Mouse (Mus musculus) heart, embryonic 13.5 days (tissue): ENCODE results near the gene 4930486L24Rik. TPM values are rescaled to one million over a fixed set of nuclear protein-coding genes. Genes with fewer than 3 reads are reported as not detected.
"Not testable (repeated sequence)": the region's sequence is repeated elsewhere in the genome, so short reads cannot be mapped to it uniquely, and the experiment has no call there.

Source experiments
- ATAC-seq: fragments of 200-750 bp; cut with Nextera tagmentation; 2 replicates; pipeline ENCODE4 v1.8.0; 2017; ENCODE audit warnings: moderate TSS enrichment; ENCODE audit not compliant: insufficient number of reproducible peaks, low FRiP score, low TSS enrichment; ENCODE audit errors: extremely low read depth
- H3K27ac ChIP-seq: fragments of 300-500 bp; sonication (generic); replicated peaks from 2 replicates; pipeline ENCODE4 v1.5.1; 2015; ENCODE audit warnings: moderate library complexity, mild to moderate bottlenecking, inconsistent platforms
- H3K27me3 ChIP-seq: fragments of 300-500 bp; sonication (generic); replicated peaks from 2 replicates; pipeline ENCODE4 v1.6.1; 2015; ENCODE audit warnings: mild to moderate bottlenecking, inconsistent platforms
- H3K36me3 ChIP-seq: fragments of 300-500 bp; sonication (generic); 2 replicates; pipeline ENCODE4 v1.6.1; 2015; ENCODE audit warnings: mild to moderate bottlenecking, inconsistent platforms
- H3K4me1 ChIP-seq: fragments of 300-500 bp; sonication (generic); 2 replicates; pipeline ENCODE4 v1.6.1; 2015; ENCODE audit warnings: inconsistent platforms
- H3K4me2 ChIP-seq: fragments of 300-500 bp; sonication (generic); 2 replicates; pipeline ENCODE4 v1.6.1; 2015; ENCODE audit warnings: inconsistent platforms, mild to moderate bottlenecking, moderate library complexity
- H3K4me3 ChIP-seq: fragments of 300-500 bp; sonication (generic); 2 replicates; pipeline ENCODE4 v1.5.1; 2015; ENCODE audit warnings: moderate library complexity, mild to moderate bottlenecking, inconsistent platforms
- H3K9ac ChIP-seq: fragments of 300-500 bp; sonication (generic); 2 replicates; pipeline ENCODE4 v1.6.1; 2015; ENCODE audit warnings: inconsistent platforms, mild to moderate bottlenecking, moderate library complexity
- H3K9me3 ChIP-seq: fragments of 300-500 bp; sonication (generic); 2 replicates; pipeline ENCODE4 v1.6.1; 2016; ENCODE audit warnings: inconsistent platforms
- WGBS: fragments of 180-500 bp; shearing (Covaris S2); methylation state at CpG from one replicate; pipeline ENCODE4 v1.1.7; 2015; ENCODE audit warnings: mixed read lengths; 5-methylcytosine and 5-hydroxymethylcytosine counted together
- polyA plus RNA-seq: library from polyadenylated mRNA; unstranded; fragments of >200 nt; fragmentation: Nextera tagmentation; extraction: Ambion mirVana; gene quantifications from 2 replicates; pipeline ENCODE4 v1.2.1, GENCODE M21; 2015

Gene 4930486L24Rik
- polyA plus RNA-seq = 0.76 TPM in 1 of 2 replicates, not detected in the other

GRCm38 (mm10) chr13:60864281-60864680 is at the start of gene 4930486L24Rik:
Gene 4930486L24Rik (minus strand): TSS chr13:60864475.
- Histone ChIP-seq H3K27ac (no peak within 1 kb of the TSS), H3K4me3 (no peak within 1 kb of the TSS), H3K4me1 (no peaks in the 10 kb centered on the region), H3K36me3 (no peaks in the 10 kb centered on the region), H3K27me3 (no peaks in the 10 kb centered on the region), H3K4me2 (no peak within 1 kb of the TSS), H3K9ac (no peak within 1 kb of the TSS), H3K9me3 (no peaks in the 10 kb centered on the region)
- ATAC-seq = no peak
- WGBS = 40% methylated on average over 1 of the region's 1 CpGs

DNA sequence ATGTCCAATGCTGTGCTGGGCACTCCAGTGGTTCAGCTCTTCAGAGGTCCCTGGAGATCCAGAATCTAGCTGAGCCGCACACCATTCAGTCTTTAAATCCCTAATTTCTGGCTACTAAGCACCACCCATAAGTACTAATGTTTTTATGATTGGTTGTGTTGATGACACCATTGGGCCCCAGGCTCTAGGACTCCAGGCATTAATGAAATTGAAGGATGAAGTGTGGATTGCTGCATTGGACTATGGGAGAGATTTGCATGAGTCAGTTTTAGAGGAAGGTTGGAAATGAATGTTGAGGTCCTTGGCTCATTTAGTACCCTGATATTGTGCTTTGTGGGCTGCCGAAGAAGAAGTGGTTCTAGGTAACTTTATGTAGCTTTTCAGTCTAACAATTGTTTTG is 40.5 kb upstream of the 4930486L24Rik start, which contains the start of gene Tpbpb:
TSS of gene Tpbpb (minus strand) at position 101 of the 400 bp plus-strand sequence.
- WGBS = 77% methylated on average over 2 of the region's 2 CpGs
- not testable (repeated sequence) for H3K4me3 ChIP-seq, H3K4me1 ChIP-seq, ATAC-seq, H3K4me2 ChIP-seq, H3K27me3 ChIP-seq, H3K9me3 ChIP-seq, H3K9ac ChIP-seq, H3K36me3 ChIP-seq, H3K27ac ChIP-seq

- Histone ChIP-seq H3K4me1 (no peaks in the 10 kb centered on the region), H3K36me3 (no peaks in the 10 kb centered on the region), H3K27me3 (no peaks in the 10 kb centered on the region), H3K4me3 (no peak within 1 kb of the TSS), H3K4me2 (no peak within 1 kb of the TSS), H3K9me3 (0 out of 2 replicates have a peak, but pooled peaks cover 2% of the 10 kb centered on the region), H3K27ac (peak within 1 kb of the TSS; percentile 65), H3K9ac (no peak within 1 kb of the TSS)
- ATAC-seq = peak; percentile 68
- WGBS = 41% methylated on average over 3 of the region's 3 CpGs
Observed at GRCm38 (mm10) chr13:60897328-60897727, 33.1 kb upstream of the 4930486L24Rik start, which contains the start of gene Ctla2b. Gene Ctla2b (minus strand): TSS chr13:60897447.

DNA sequence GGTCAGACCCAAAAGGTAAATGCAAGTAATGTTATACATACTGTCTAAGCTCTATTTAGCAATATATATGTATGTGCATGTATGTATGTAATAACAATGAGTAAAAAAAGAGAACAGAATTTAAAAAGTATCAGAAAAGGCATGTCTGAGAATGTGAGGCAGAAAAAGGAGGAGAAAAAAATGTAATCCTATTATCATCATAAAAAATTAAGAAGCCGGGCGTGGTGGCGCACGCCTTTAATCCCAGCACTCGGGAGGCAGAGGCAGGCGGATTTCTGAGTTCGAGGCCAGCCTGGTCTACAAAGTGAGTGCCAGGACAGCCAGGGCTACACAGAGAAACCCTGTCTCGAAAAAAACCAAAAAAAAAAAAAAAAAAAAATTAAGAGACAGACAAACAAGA is 32.5 kb upstream of the 4930486L24Rik start, which contains the start of gene Gm49392:
TSS of gene Gm49392 (minus strand) at position 101 of the 400 bp plus-strand sequence.
- not testable (repeated sequence) for ATAC-seq
- 75% methylated on average over 8 of the region's 8 CpGs for WGBS

DNA sequence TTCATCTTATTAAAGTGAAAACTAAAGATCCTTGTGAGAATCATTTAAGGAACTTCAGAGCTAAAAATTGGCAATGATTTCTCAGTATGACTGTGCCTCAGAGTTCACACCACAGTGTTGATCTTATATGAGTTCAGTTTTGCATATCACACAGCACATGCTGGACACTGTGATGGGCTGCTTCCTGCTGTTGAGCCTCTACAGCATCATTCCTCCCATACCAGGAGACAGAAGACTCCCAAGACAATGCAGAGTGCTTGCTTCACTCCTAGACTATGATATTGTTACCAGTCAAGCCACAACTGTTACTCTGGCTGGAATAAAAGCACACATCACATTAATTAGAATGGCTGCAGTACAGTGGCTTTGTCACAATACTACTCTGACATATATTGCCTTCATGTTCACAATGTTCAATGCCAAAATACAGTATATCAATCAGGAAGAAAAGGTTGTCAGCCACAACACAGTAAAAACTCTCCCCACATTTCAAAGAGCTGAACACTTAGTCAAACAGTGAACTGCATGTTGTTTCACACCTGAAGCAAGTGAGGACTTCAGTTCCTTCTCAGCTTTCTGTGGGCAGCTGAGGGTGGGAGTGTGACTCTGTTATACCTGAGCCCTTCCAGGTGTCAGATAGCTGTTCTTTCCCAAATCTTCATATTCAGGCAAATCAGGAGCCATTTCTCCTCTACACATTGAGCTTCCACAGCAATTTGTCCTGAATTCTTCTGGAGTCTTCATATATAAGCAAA is 31.3 kb upstream of the 4930486L24Rik start:
- H3K4me3 ChIP-seq = no peak overlapping the region
- H3K4me1 ChIP-seq = no peaks in the 10 kb centered on the region
- H3K27ac ChIP-seq = no peak overlapping the region
- H3K9ac ChIP-seq = no peak overlapping the region
- no peaks in the 10 kb centered on the region for H3K36me3 ChIP-seq
- ATAC-seq = no peak
- H3K9me3 ChIP-seq = 0 out of 2 replicates have a peak, but pooled peaks cover 9% of the 10 kb centered on the region
- no peak overlapping the region for H3K4me2 ChIP-seq
- no peaks in the 10 kb centered on the region for H3K27me3 ChIP-seq

More for the DNA sequence above, 32.5 kb upstream of the 4930486L24Rik start, which contains the start of gene Gm49392:
- H3K36me3 ChIP-seq, H3K9ac ChIP-seq, H3K4me3 ChIP-seq, H3K9me3 ChIP-seq, H3K4me2 ChIP-seq, H3K27me3 ChIP-seq, H3K4me1 ChIP-seq: not testable (repeated sequence)
- H3K27ac ChIP-seq = peak within 1 kb of the TSS; percentile 65

DNA sequence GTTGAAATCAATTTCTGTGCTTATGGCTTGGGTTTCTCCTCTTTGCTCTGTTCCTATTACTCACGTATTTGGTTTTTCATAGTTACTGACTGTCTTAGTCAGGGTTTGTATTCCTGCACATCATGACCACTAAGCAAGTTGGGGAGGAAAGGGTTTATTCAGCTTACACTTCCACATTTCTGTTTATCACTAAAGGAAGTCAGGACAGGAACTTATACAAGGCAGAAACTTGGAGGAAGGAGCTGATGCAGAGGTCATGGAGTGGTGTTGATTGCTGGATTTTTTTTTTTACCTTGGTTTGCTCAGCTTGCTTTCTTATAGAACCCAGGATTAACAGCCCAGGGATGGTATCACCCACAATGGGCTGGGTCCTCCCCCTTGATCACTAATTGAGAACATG is 28.0 kb upstream of the 4930486L24Rik start:
- Histone ChIP-seq H3K4me3 (no peak overlapping the region), H3K27me3 (no peaks in the 10 kb centered on the region), H3K27ac (no peak overlapping the region), H3K36me3 (no peaks in the 10 kb centered on the region), H3K4me1 (no peaks in the 10 kb centered on the region), H3K4me2 (no peak overlapping the region), H3K9me3 (0 out of 2 replicates have a peak, but pooled peaks cover 13% of the 10 kb centered on the region), H3K9ac (no peak overlapping the region)
- ATAC-seq = no peak
- WGBS = 63% methylated on average over 1 of the region's 1 CpGs

DNA sequence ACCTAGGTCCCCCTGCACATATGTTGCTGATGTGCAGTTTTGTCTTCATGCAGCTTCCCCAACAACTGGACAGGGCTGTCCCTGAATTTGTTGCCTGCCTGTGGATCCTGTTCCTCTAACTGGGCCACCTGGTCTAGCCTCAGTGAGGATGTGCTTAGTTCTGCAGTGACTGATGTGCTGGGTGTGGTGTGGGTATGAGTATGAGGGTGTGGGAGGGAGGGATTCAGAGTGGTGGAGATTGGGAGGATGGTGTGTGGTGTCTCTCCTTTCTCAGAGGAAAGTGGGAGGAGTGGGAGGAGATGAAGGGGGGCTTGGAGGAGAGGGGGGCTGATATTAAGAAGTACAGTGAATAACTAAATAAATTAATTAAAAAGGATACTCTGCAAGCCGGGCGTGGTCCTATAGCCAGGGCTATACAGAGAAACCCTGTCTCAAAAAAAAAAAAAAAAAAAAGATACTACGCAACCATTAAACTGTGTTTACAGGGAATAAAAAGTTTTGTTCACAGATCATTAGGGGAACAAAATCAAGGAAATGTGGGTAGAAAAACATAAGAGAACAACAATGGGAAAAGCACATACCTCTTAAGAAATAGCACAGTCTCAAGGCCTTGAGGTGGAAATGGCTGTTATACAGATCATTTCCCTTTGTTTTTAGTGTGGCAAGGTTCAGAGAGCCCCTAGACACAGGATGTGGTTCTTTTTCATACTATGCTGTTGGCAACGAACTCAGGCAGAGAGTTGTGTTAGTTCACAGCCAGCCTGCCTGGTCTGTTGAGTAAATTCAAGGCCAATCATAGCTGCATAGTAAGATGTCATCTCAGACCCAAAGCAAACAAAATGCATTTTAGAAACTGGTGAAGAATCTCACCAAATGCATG is 15.8 kb downstream of the 4930486L24Rik start:
- ATAC-seq = no peak
- Histone ChIP-seq H3K4me2 (no peak overlapping the region), H3K36me3 (no peaks in the 10 kb centered on the region), H3K9me3 (no peaks in the 10 kb centered on the region), H3K4me3 (no peak overlapping the region), H3K9ac (no peak overlapping the region), H3K27me3 (no peaks in the 10 kb centered on the region), H3K4me1 (no peaks in the 10 kb centered on the region), H3K27ac (no peak overlapping the region; the same call in 1 of the 2 replicates)
- WGBS = 77% methylated on average over 4 of the region's 4 CpGs

- no peak overlapping the region for H3K9ac ChIP-seq
- 74% methylated on average over 8 of the region's 8 CpGs for WGBS
- H3K4me3 ChIP-seq = no peak overlapping the region
- H3K4me1 ChIP-seq = no peaks in the 10 kb centered on the region
- no peaks in the 10 kb centered on the region for H3K36me3 ChIP-seq
- H3K4me2 ChIP-seq = no peak overlapping the region
- ATAC-seq = no peak
- H3K27me3 ChIP-seq = no peaks in the 10 kb centered on the region
- no peak overlapping the region for H3K27ac ChIP-seq
- H3K9me3 ChIP-seq = no peaks in the 10 kb centered on the region
Observed at GRCm38 (mm10) chr13:60843153-60843552, 21.1 kb downstream of the 4930486L24Rik start.

- no peaks in the 10 kb centered on the region for H3K4me1 ChIP-seq
- 59% methylated on average over 6 of the region's 6 CpGs for WGBS
- ATAC-seq = no peak
- H3K27ac ChIP-seq = no peak overlapping the region
- H3K4me2 ChIP-seq = no peak overlapping the region
- H3K36me3 ChIP-seq = no peaks in the 10 kb centered on the region
- H3K4me3 ChIP-seq = no peak overlapping the region
- no peak overlapping the region for H3K9ac ChIP-seq
- H3K27me3 ChIP-seq = no peaks in the 10 kb centered on the region
- no peaks in the 10 kb centered on the region for H3K9me3 ChIP-seq
Observed at GRCm38 (mm10) chr13:60842703-60843102, 21.6 kb downstream of the 4930486L24Rik start.

DNA sequence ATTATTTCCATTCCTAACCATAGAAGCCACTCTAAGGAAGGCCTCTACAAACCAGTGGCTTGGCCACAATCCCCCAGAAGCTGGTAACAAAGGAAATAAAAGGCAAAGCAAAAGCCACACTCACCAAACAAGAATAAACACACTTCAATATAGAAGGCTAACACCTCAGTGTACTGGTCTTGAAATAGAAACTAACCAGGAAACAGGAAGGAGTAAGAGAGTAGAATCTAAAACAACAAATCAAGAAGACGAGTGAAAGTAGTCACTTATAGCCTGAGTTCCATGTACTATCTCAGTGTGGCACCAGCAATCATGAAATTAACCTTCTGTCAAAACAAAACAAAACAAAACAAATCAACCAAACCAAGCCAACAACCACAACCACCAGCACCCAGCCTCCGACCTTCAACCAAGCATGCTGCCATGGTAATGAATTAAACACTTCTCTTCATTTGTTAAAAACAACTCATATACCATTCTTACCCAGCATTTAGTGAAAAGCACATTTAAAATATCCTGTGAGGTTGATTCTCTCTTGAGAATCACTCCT is 24.8 kb downstream of the 4930486L24Rik start:
- H3K4me2 ChIP-seq = no peak overlapping the region
- no peak overlapping the region for H3K9ac ChIP-seq
- H3K4me3 ChIP-seq = no peak overlapping the region
- no peak for ATAC-seq
- no peaks in the 10 kb centered on the region for H3K9me3 ChIP-seq
- H3K27ac ChIP-seq = no peak overlapping the region
- no peaks in the 10 kb centered on the region for H3K4me1 ChIP-seq
- WGBS = 52% methylated on average over 2 of the region's 2 CpGs
- H3K27me3 ChIP-seq = no peaks in the 10 kb centered on the region
- no peaks in the 10 kb centered on the region for H3K36me3 ChIP-seq

- Histone ChIP-seq H3K27me3 (no peaks in the 10 kb centered on the region), H3K36me3 (no peaks in the 10 kb centered on the region), H3K4me1 (no peaks in the 10 kb centered on the region), H3K9me3 (no peaks in the 10 kb centered on the region), H3K4me2 (no peak overlapping the region), H3K4me3 (no peak overlapping the region), H3K9ac (no peak overlapping the region), H3K27ac (no peak overlapping the region)
- ATAC-seq = no peak
- 41% methylated on average over 3 of the region's 3 CpGs for WGBS
Observed at GRCm38 (mm10) chr13:60826052-60826451, 38.2 kb downstream of the 4930486L24Rik start.
